Mouse (Mus musculus) spleen, adult 18-20 months (tissue): ENCODE results near the gene Naa80.

Experiments
- DNase-seq, 2 experiments: peaks; one replicate each; pipeline ENCODE4 v3.0.0; 2022; ENCODE audit warnings: mixed read lengths in 2 of 2

The Naa80 gene

GRCm38 (mm10) chr9:107578587-107578986 lies at the start of gene Naa80:
TSS of gene Naa80 (plus strand) at chr9:107578887.
- DNase-seq: no peak

GRCm38 (mm10) chr9:107533791-107534407 lies 44.8 kb upstream of the Naa80 start, which contains the start of gene Tmem115:
TSS of gene Tmem115 (plus strand) at chr9:107533945.
- DNase-seq: peak; percentile 80 to 86

- no peak for DNase-seq
Measured at GRCm38 (mm10) chr9:107534408-107535202, 44.1 kb upstream of the Naa80 start.

- no peak for DNase-seq
Measured at GRCm38 (mm10) chr9:107538231-107538630, 40.5 kb upstream of the Naa80 start.

GRCm38 (mm10) chr9:107538711-107539110 lies 40.0 kb upstream of the Naa80 start:
- no peak for DNase-seq

GRCm38 (mm10) chr9:107539940-107540339 lies 38.7 kb upstream of the Naa80 start:
- DNase-seq: no peak

DNA sequence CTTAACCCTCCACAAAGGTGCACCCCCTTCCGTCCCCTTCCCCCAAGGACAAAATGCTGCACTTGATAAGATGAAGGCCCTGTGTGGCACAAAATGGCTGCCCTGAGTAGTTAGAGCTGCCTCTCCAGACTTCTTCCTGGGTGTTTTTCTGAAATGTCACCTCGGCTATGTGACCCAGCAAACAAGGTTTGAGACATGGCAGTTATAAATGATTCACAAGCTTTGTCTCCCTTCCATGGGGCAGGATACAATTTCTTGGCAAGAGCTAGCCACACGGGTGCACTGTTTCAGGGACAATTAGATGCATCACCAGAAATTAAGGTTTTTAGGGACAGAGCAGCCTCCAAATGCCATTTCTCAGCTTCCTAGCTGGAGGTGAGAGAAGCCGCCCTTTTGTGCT lies 38.3 kb upstream of the Naa80 start:
- no peak for DNase-seq

GRCm38 (mm10) chr9:107541005-107541404 lies 37.7 kb upstream of the Naa80 start:
- no peak for DNase-seq

DNA sequence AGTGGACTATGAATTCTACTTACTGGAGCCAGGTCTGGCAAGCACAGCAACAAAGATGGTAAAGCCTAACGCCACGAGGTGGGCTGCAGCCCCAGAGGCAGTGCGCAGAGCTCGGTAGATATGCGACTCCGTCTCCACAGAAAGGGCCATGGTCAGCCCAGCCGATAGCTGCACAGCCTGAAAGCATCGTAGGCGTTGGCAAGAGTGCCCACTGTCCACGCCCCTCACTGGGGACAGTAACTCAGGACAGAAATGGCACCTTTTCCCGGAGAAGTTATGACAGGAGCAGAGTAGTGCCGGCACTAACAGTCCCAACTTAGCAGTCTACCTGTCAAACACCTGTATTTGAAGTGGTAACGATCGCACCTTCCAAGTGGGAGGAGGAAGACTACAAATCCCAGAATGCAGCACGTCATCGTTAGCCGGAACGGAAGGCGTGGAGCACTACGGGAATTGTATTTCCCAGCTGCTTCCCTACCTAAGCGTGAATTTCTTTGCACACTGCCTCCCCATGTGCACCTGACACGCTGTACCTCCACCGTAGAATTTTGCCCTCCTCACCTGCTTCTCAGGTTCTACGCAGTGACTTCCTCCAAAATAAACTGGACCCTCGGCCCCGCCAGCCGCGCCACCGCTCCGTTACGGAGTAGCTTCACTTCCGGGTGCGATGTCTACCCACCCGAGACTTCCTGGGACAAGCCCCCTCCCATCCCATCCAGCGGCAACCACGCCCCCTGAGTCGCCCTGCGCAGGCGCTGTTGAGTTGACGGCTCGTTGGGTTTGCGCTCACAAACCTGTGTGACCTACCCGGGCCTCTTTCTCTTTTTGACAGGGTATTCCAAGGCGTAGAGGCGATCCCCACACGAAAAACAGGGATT lies 37.0 kb upstream of the Naa80 start, which contains the start of the genes Cyb561d2 and Nprl2:
Gene Cyb561d2, minus strand, starts transcription at position 720 of the 878 bp plus-strand sequence.
Gene Nprl2, plus strand, starts transcription at position 753 of the 878 bp plus-strand sequence.
- peak; percentile 94 to 96 for DNase-seq

DNA sequence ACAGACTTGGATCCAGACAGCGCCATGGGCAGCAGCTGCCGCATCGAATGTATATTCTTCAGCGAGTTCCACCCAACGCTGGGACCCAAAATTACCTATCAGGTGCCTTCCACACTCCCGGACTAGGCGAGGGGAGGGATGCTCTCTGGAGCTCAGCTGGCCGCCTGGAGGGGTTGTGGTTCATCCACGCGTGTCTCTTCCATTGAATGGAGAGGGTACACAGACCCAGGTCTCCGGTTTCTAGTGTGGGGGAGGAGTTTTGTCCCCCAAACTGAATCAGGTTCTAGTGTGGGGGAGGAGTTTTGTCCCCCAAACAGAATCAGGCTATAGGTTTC lies 36.4 kb upstream of the Naa80 start:
- DNase-seq: no peak

DNA sequence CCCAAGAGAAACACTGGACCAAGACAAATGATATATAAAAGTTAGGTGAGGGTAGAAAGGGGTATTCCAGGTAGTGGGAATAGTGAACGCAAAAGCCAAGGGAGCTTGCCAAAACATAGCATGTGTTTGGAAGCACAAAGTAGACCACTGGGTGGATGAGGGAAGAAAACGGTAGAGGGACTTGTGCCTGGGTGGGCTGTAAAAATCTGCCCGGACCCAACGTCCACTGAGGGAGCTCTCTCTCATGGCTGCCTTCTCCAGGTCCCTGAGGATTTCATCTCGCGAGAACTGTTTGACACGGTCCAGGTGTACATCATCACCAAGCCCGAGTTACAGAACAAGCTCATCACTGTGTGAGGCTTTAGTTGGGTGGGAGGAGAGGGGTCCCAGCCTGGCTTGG lies 36.0 kb upstream of the Naa80 start:
- no peak for DNase-seq

DNA sequence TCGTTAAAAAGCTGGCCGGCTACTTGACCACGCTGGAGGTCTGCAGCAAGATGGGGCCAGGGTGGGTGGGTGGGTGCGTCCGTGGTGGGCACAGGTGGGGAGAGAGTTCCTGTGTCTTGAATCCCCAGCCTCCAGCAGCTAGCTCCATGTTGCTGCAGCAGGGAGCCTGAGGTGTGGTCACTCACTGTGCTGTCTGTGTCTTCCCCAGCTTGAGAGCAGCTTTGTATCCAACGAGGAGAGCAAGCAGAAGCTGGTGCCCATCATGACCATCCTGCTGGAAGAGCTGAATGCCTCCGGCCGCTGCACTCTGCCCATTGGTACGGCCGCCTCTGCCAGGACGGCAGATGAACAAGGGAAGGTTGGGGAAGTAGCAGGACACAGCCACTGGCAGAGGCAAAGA lies 35.4 kb upstream of the Naa80 start:
- no peak for DNase-seq

- DNase-seq: no peak
Measured at GRCm38 (mm10) chr9:107544196-107544700, 34.4 kb upstream of the Naa80 start.

GRCm38 (mm10) chr9:107544729-107545128 lies 34.0 kb upstream of the Naa80 start:
- no peak for DNase-seq

DNA sequence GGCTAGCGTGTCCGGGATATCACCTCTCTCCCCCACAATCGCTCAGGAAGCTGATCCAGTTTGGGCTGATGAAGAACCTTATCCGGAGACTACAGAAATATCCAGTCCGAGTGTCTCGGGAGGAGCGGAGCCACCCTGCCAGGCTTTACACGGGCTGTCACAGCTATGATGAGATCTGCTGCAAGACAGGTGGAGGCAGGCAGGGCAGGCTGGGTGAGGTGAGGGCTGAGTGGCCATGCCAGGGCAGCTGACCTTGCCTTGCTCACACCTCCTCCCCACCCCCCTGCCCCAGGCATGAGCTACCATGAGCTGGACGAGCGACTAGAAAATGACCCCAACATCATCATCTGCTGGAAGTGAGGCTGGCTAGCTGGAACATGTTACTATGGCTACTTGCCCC lies 33.5 kb upstream of the Naa80 start:
- DNase-seq: no peak

DNA sequence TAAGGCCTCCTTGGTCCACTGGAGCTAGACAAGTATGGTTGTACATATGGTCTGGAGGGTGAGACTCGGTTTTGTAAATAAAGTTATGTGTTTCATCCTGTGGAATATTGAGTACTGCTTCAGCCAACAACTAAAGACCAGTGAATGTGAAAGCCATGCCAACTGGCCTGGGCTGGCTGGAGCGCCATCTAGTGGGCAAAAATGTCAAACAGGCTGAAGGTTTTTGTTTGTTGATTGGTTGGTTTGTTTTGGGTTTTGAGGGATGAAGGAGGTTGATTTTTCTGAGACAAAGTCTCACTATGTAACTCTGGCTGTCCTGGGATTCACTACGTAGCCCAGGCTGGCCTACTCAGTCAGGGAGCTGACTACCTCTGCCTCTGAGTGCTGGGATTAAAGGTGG lies 33.1 kb upstream of the Naa80 start:
- DNase-seq: peak in 1 of 2 experiments; percentile 74

DNA sequence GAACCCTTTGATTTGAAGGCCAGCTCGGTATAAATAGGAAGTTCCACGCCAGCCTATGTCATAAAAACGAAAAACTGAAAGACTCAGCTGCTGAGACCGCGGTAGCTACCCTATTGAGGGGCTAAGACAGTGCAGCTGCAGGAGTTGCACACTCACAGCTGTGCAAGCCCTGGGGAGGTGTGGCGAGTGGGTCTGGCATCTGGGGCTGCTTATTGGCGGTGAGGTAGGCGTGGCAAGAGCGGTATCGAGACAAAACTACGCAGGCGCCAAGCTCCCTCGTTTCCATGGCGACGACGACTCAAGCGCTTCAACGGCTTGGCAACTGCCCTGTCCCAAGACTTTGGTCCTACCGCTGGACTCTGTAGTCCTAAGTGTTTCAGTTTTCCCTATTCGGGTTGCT lies 31.7 kb upstream of the Naa80 start, which contains the start of gene Zmynd10:
Gene Zmynd10, plus strand, starts transcription at position 273 of the 400 bp plus-strand sequence.
- peak; percentile 72 to 73 for DNase-seq

- no peak for DNase-seq
Measured at GRCm38 (mm10) chr9:107547957-107548356, 30.7 kb upstream of the Naa80 start.

DNA sequence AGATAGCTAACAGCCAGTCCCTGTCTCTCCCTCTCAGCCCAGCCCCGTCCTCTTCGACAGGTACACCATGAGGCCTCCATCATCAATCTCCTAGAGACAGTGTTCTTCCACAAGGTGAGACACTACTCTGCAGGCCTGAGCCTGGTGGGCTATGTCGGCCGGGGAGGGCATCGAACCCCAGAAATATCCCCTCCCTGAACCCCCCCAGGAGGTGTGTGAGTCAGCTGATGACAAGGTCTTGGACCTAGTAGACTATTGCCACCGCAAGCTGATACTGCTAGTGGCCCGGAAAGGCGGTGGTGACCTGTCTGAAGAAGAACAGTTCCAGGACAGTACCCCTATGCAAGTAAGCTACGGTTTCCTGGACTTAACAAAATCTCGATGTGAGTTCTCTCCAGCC lies 29.9 kb upstream of the Naa80 start:
- no peak for DNase-seq

- no peak for DNase-seq
Measured at GRCm38 (mm10) chr9:107549297-107550074, 29.2 kb upstream of the Naa80 start.

DNA sequence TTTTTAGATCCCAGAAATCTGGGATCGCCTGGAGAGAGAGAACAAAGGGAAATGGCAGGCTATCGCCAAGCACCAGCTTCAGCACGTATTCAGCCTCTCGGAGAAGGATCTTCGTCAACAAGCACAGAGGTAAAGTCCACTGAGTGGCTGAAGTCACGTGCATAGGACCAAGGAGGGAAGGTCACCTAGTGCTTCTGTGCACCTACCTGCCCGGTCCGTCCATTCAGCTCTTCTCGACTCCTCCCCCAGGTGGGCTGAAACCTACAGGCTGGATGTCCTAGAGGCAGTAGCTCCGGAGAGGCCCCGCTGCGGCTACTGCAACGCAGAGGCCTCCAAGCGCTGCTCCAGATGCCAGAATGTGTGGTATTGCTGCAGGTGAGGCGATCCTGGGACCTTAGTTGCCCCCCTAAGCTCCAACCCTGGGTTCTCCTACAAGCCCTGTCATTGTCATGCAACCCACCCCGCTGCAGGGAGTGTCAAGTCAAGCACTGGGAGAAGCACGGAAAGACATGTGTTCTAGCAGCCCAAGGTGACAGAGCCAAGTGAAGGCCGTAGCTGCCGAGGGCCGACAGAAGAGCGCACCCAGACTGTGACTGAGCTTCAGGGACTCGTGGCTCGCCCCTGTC lies 28.1 kb upstream of the Naa80 start:
- no peak for DNase-seq
